Mouse (Mus musculus) lung, embryonic 16.5 days (tissue): ENCODE measurements around the gene Irx3. TPM values are rescaled to one million over a fixed set of nuclear protein-coding genes. Genes with fewer than 3 reads are reported as not detected.
A peak's percentile ranks its signal among the peaks of the same experiment; 100 is the strongest.

Experiments used
- ATAC-seq: fragments of 200-750 bp; cut with Nextera tagmentation; 2 replicates; pipeline ENCODE4 v1.8.0; 2017; ENCODE audit warnings: low read depth, mild to moderate bottlenecking, moderate library complexity
- H3K27ac ChIP-seq: fragments of 300-500 bp; sonication (generic); 2 replicates; pipeline ENCODE4 v1.5.1; 2014; ENCODE audit warnings: mild to moderate bottlenecking, control low read depth, low read length
- H3K27me3 ChIP-seq: fragments of 300-500 bp; sonication (generic); 2 replicates; pipeline ENCODE4 v1.6.1; 2014; ENCODE audit warnings: low read depth, low read length, mixed read lengths; ENCODE audit not compliant: control insufficient read depth, insufficient read depth
- H3K36me3 ChIP-seq: fragments of 300-500 bp; sonication (generic); 2 replicates; pipeline ENCODE4 v1.6.1; 2014; ENCODE audit warnings: low read length; ENCODE audit not compliant: control insufficient read depth, insufficient read depth
- H3K4me1 ChIP-seq: fragments of 300-500 bp; sonication (generic); replicated peaks from 2 replicates; pipeline ENCODE4 v1.6.1; 2014; ENCODE audit warnings: low read length, mixed read lengths; ENCODE audit not compliant: control insufficient read depth, insufficient read depth
- H3K4me2 ChIP-seq: fragments of 300-500 bp; sonication (generic); 2 replicates; pipeline ENCODE4 v1.6.1; 2014; ENCODE audit warnings: low read depth, low read length, control low read depth
- H3K4me3 ChIP-seq: fragments of 300-500 bp; sonication (generic); 2 replicates; pipeline ENCODE4 v1.5.1; 2014; ENCODE audit warnings: mild to moderate bottlenecking, low read length, control low read depth
- H3K9ac ChIP-seq: fragments of 300-500 bp; sonication (generic); 2 replicates; pipeline ENCODE4 v1.6.1; 2014; ENCODE audit warnings: low read length, control low read depth
- H3K9me3 ChIP-seq: fragments of 300-500 bp; sonication (generic); 2 replicates; pipeline ENCODE4 v1.6.1; 2016; ENCODE audit warnings: low read length; ENCODE audit not compliant: control insufficient read depth
- WGBS: fragments of 180-500 bp; shearing (Covaris S2); extraction: QIAGEN DNeasy Blood & Tissue Kit; methylation state at CpG from one replicate; pipeline ENCODE4 v1.1.7; 2014; 5-methylcytosine and 5-hydroxymethylcytosine counted together
- polyA plus RNA-seq: library from polyadenylated mRNA; unstranded; fragments of >200 nt; fragmentation: Nextera tagmentation; extraction: Ambion mirVana; gene quantifications from 2 replicates; pipeline ENCODE4 v1.2.1, GENCODE M21; 2015

Irx3 gene
- polyA plus RNA-seq, 1 experiment from 2014 or later: 24.8 TPM

- Histone ChIP-seq H3K4me1 (peaks cover 14% of the 10 kb centered on the region), H3K27me3 (no peaks in the 10 kb centered on the region), H3K4me3 (no peak overlapping the region), H3K9ac (no peak overlapping the region), H3K9me3 (no peaks in the 10 kb centered on the region), H3K27ac (peak overlapping the region; percentile 9; the same call in 1 of the 2 replicates), H3K36me3 (no peaks in the 10 kb centered on the region), H3K4me2 (no peak overlapping the region)
- 35% methylated on average over 4 of the region's 4 CpGs for WGBS
- no peak for ATAC-seq
These were observed 20.9 kb upstream of the Irx3 start for GRCm38 (mm10) chr8:91822746-91823145.

GRCm38 (mm10) chr8:91821976-91822375 is 20.1 kb upstream of the Irx3 start:
- 21% methylated on average over 4 of the region's 4 CpGs for WGBS
- H3K4me3 ChIP-seq: no peak overlapping the region
- H3K27ac ChIP-seq: no peak overlapping the region
- no peak overlapping the region for H3K9ac ChIP-seq
- H3K36me3 ChIP-seq: no peaks in the 10 kb centered on the region
- H3K4me2 ChIP-seq: no peak overlapping the region
- ATAC-seq: no peak
- H3K27me3 ChIP-seq: no peaks in the 10 kb centered on the region
- H3K9me3 ChIP-seq: no peaks in the 10 kb centered on the region
- peaks cover 14% of the 10 kb centered on the region for H3K4me1 ChIP-seq

- H3K27me3 ChIP-seq: no peaks in the 10 kb centered on the region; the same call in 1 of the 2 replicates
- H3K4me2 ChIP-seq: no peak overlapping the region
- no peaks in the 10 kb centered on the region for H3K9me3 ChIP-seq
- peak; percentile 55; the same call in 1 of the 2 replicates for ATAC-seq
- H3K4me1 ChIP-seq: peaks cover 14% of the 10 kb centered on the region
- no peak overlapping the region for H3K9ac ChIP-seq
- WGBS: 46% methylated on average over 4 of the region's 4 CpGs
- H3K4me3 ChIP-seq: no peak overlapping the region
- H3K27ac ChIP-seq: peak overlapping the region; percentile 1; the same call in 1 of the 2 replicates
- no peaks in the 10 kb centered on the region for H3K36me3 ChIP-seq
These were observed 17.9 kb upstream of the Irx3 start for GRCm38 (mm10) chr8:91819778-91820177.

GRCm38 (mm10) chr8:91818784-91819183 is 16.9 kb upstream of the Irx3 start:
- Histone ChIP-seq H3K36me3 (no peaks in the 10 kb centered on the region), H3K4me3 (no peak overlapping the region), H3K27me3 (no peaks in the 10 kb centered on the region; the same call in 1 of the 2 replicates), H3K9ac (no peak overlapping the region), H3K4me2 (no peak overlapping the region), H3K9me3 (no peaks in the 10 kb centered on the region), H3K27ac (no peak overlapping the region), H3K4me1 (peaks cover 14% of the 10 kb centered on the region)
- ATAC-seq: peak; percentile 53; the same call in 1 of the 2 replicates
- WGBS: 18% methylated on average over 3 of the region's 3 CpGs

GRCm38 (mm10) chr8:91814106-91814505 is 12.2 kb upstream of the Irx3 start:
- Histone ChIP-seq H3K4me1 (peaks cover 3% of the 10 kb centered on the region), H3K36me3 (no peaks in the 10 kb centered on the region), H3K27me3 (peaks cover 4% of the 10 kb centered on the region), H3K27ac (no peak overlapping the region), H3K9ac (no peak overlapping the region), H3K4me2 (no peak overlapping the region), H3K4me3 (no peak overlapping the region), H3K9me3 (no peaks in the 10 kb centered on the region)
- no peak for ATAC-seq
- WGBS: 89% methylated on average over 4 of the region's 4 CpGs

- WGBS: 11% methylated on average over 12 of the region's 12 CpGs
- ATAC-seq: peak; percentile 18; the same call in 1 of the 2 replicates
- peak overlapping the region; percentile 64 for H3K9ac ChIP-seq
- peak overlapping the region; percentile 45 for H3K4me3 ChIP-seq
- peak overlapping the region; percentile 69 for H3K4me2 ChIP-seq
- H3K27ac ChIP-seq: peak overlapping the region; percentile 89
- peaks cover 49% of the 10 kb centered on the region for H3K27me3 ChIP-seq
- H3K9me3 ChIP-seq: no peaks in the 10 kb centered on the region
- H3K36me3 ChIP-seq: no peaks in the 10 kb centered on the region
- no peaks in the 10 kb centered on the region for H3K4me1 ChIP-seq
These were observed 4.9 kb upstream of the Irx3 start for GRCm38 (mm10) chr8:91806720-91807241.

- 2% methylated on average over 33 of the region's 33 CpGs for WGBS
- no peaks in the 10 kb centered on the region for H3K9me3 ChIP-seq
- peak overlapping the region; percentile 45 for H3K4me3 ChIP-seq
- H3K36me3 ChIP-seq: no peaks in the 10 kb centered on the region
- H3K4me1 ChIP-seq: no peaks in the 10 kb centered on the region
- peaks cover 49% of the 10 kb centered on the region for H3K27me3 ChIP-seq
- H3K4me2 ChIP-seq: peak overlapping the region; percentile 69
- ATAC-seq: no peak
- H3K27ac ChIP-seq: peak overlapping the region; percentile 89
- H3K9ac ChIP-seq: peak overlapping the region; percentile 64
These were observed 4.3 kb upstream of the Irx3 start for GRCm38 (mm10) chr8:91806084-91806719.

GRCm38 (mm10) chr8:91805254-91805671 is 3.4 kb upstream of the Irx3 start:
- Histone ChIP-seq H3K27me3 (peaks cover 58% of the 10 kb centered on the region), H3K9me3 (no peaks in the 10 kb centered on the region), H3K27ac (peak overlapping the region; percentile 89), H3K36me3 (no peaks in the 10 kb centered on the region), H3K9ac (peak overlapping the region; percentile 64), H3K4me2 (peak overlapping the region; percentile 69), H3K4me1 (peaks cover 2% of the 10 kb centered on the region; the same call in 1 of the 2 replicates), H3K4me3 (peak overlapping the region; percentile 45)
- no peak for ATAC-seq
- WGBS: under 1% methylated on average over 32 of the region's 32 CpGs

- Histone ChIP-seq H3K27me3 (peaks cover 64% of the 10 kb centered on the region), H3K4me1 (peaks cover 2% of the 10 kb centered on the region; the same call in 1 of the 2 replicates), H3K4me2 (peak overlapping the region; percentile 69), H3K27ac (peak overlapping the region; percentile 85), H3K9ac (peak overlapping the region; percentile 67), H3K4me3 (peak overlapping the region; percentile 45), H3K36me3 (0 out of 2 replicates have a peak, but pooled peaks cover 2% of the 10 kb centered on the region), H3K9me3 (no peaks in the 10 kb centered on the region)
- ATAC-seq: no peak
- 4% methylated on average over 36 of the region's 36 CpGs for WGBS
These were observed 2.8 kb upstream of the Irx3 start for GRCm38 (mm10) chr8:91804403-91805253.
